Mouse (Mus musculus) heart, embryonic 10.5 days (tissue): ENCODE measurements around the gene Actr3b. TPM values are rescaled to one million over a fixed set of nuclear protein-coding genes. Genes with fewer than 3 reads are reported as not detected.
"Not testable (repeated sequence)": the region's sequence is repeated elsewhere in the genome, so short reads cannot be mapped to it uniquely, and the experiment has no call there.

Experiments
- DNase-seq: peaks from one replicate; pipeline ENCODE4 v3.0.0-alpha.2; 2017; ENCODE audit warnings: low spot score
- H3K27ac ChIP-seq: fragments of 300-500 bp; sonication (generic); 2 replicates; pipeline ENCODE4 v1.5.1; 2016; ENCODE audit warnings: mild to moderate bottlenecking
- H3K27me3 ChIP-seq: fragments of 300-500 bp; sonication (generic); 2 replicates; pipeline ENCODE4 v1.6.1; 2016; ENCODE audit warnings: mild to moderate bottlenecking; ENCODE audit not compliant: poor library complexity, insufficient read depth, severe bottlenecking
- H3K36me3 ChIP-seq: fragments of 300-500 bp; sonication (generic); 2 replicates; pipeline ENCODE4 v1.6.1; 2016; ENCODE audit warnings: mild to moderate bottlenecking, moderate library complexity
- H3K4me1 ChIP-seq: fragments of 300-500 bp; sonication (generic); 2 replicates; pipeline ENCODE4 v1.6.1; 2016; ENCODE audit warnings: mild to moderate bottlenecking
- H3K4me3 ChIP-seq: fragments of 300-500 bp; sonication (generic); 2 replicates; pipeline ENCODE4 v1.5.1; 2016; ENCODE audit warnings: mild to moderate bottlenecking, moderate library complexity
- H3K9me3 ChIP-seq: fragments of 300-500 bp; sonication (generic); 2 replicates; pipeline ENCODE4 v1.6.1; 2016; ENCODE audit warnings: mild to moderate bottlenecking, moderate library complexity
- WGBS: fragments of 180-500 bp; shearing (Covaris S2); methylation state at CpG from one replicate; pipeline ENCODE4 v1.1.7; 2016; 5-methylcytosine and 5-hydroxymethylcytosine counted together
- polyA plus RNA-seq: library from polyadenylated mRNA; unstranded; fragments of >200 nt; fragmentation: Nextera tagmentation; extraction: Ambion mirVana; gene quantifications from 2 replicates; pipeline ENCODE4 v1.2.1, GENCODE M21; 2016

The Actr3b gene
- polyA plus RNA-seq, 1 experiment from 2014 or later = 22.7 TPM

- H3K36me3 ChIP-seq = no peaks in the 10 kb centered on the region
These were observed 111.7 kb downstream of the Actr3b start for GRCm38 (mm10) chr5:25871342-25872023.

GRCm38 (mm10) chr5:25873046-25873445 lies 113.2 kb downstream of the Actr3b start:
- Histone ChIP-seq H3K4me1 (no peaks in the 10 kb centered on the region), H3K36me3 (no peaks in the 10 kb centered on the region), H3K9me3 (no peaks in the 10 kb centered on the region), H3K4me3 (no peak overlapping the region), H3K27ac (no peak overlapping the region), H3K27me3 (no peaks in the 10 kb centered on the region)
- DNase-seq = peak; percentile 54
- WGBS = 70% methylated on average over 2 of the region's 2 CpGs

More at GRCm38 (mm10) chr5:25871342-25872023, 111.7 kb downstream of the Actr3b start:
- no peak for DNase-seq
- 89% methylated on average over 12 of the region's 12 CpGs for WGBS
- Histone ChIP-seq H3K27me3 (no peaks in the 10 kb centered on the region), H3K4me1 (no peaks in the 10 kb centered on the region), H3K9me3 (no peaks in the 10 kb centered on the region), H3K27ac (no peak overlapping the region), H3K4me3 (no peak overlapping the region)

GRCm38 (mm10) chr5:25875927-25876326 lies 116.1 kb downstream of the Actr3b start:
- not testable (repeated sequence) for H3K27ac ChIP-seq, H3K9me3 ChIP-seq, H3K27me3 ChIP-seq, H3K36me3 ChIP-seq, H3K4me1 ChIP-seq, H3K4me3 ChIP-seq
- DNase-seq = peak; percentile 19

GRCm38 (mm10) chr5:25877281-25877680 lies 117.5 kb downstream of the Actr3b start:
- Histone ChIP-seq H3K27ac (no peak overlapping the region), H3K4me3 (no peak overlapping the region), H3K4me1 (no peaks in the 10 kb centered on the region), H3K9me3 (no peaks in the 10 kb centered on the region), H3K36me3 (no peaks in the 10 kb centered on the region), H3K27me3 (no peaks in the 10 kb centered on the region)
- 80% methylated on average over 5 of the region's 5 CpGs for WGBS
- DNase-seq = no peak

- Histone ChIP-seq H3K27me3 (no peaks in the 10 kb centered on the region), H3K9me3 (no peaks in the 10 kb centered on the region), H3K36me3 (no peaks in the 10 kb centered on the region), H3K4me3 (no peak overlapping the region), H3K4me1 (no peaks in the 10 kb centered on the region), H3K27ac (no peak overlapping the region)
- DNase-seq = peak; percentile 64
- WGBS = 73% methylated on average over 3 of the region's 3 CpGs
These were observed 118.2 kb downstream of the Actr3b start for GRCm38 (mm10) chr5:25877996-25878395.

GRCm38 (mm10) chr5:25886708-25887107 lies 126.9 kb downstream of the Actr3b start:
- Histone ChIP-seq H3K27ac (no peak overlapping the region), H3K27me3 (no peaks in the 10 kb centered on the region), H3K4me3 (no peak overlapping the region), H3K36me3 (no peaks in the 10 kb centered on the region), H3K9me3 (peaks cover 4% of the 10 kb centered on the region; the same call in 1 of the 2 replicates), H3K4me1 (no peaks in the 10 kb centered on the region)
- WGBS = 83% methylated on average over 3 of the region's 3 CpGs
- DNase-seq = peak; percentile 13

GRCm38 (mm10) chr5:25889746-25890382 lies 130.1 kb downstream of the Actr3b start:
- Histone ChIP-seq H3K4me3 (no peak overlapping the region), H3K9me3 (peaks cover 3% of the 10 kb centered on the region; the same call in 1 of the 2 replicates), H3K27ac (no peak overlapping the region), H3K4me1 (no peaks in the 10 kb centered on the region), H3K27me3 (no peaks in the 10 kb centered on the region), H3K36me3 (no peaks in the 10 kb centered on the region)
- DNase-seq = no peak
- WGBS = 54% methylated on average over 3 of the region's 3 CpGs

- Histone ChIP-seq H3K9me3 (no peaks in the 10 kb centered on the region), H3K36me3 (no peaks in the 10 kb centered on the region), H3K4me1 (no peaks in the 10 kb centered on the region), H3K27ac (no peak overlapping the region), H3K27me3 (no peaks in the 10 kb centered on the region), H3K4me3 (no peak overlapping the region)
- 78% methylated on average over 1 of the region's 1 CpGs for WGBS
- DNase-seq = peak; percentile 66
These were observed 131.5 kb downstream of the Actr3b start for GRCm38 (mm10) chr5:25891321-25891720.

Other genes starting within 250 kb of the Actr3b start
- gene Cct8l1, start 243.9 kb upstream of the Actr3b start, polyA plus RNA-seq = 0.14 TPM in 1 of 2 replicates, not detected in the other
- 13.0 and 13.2 TPM in 2 replicates for gene Xrcc2, start 54.2 kb upstream of the Actr3b start, polyA plus RNA-seq
- not detected in 2 replicates for gene Gm21663, start 182.4 kb downstream of the Actr3b start, polyA plus RNA-seq
- gene Gm21671, start 194.4 kb downstream of the Actr3b start, polyA plus RNA-seq = 0.15 TPM in 1 of 2 replicates, not detected in the other
- gene Gm21680, start 212.7 kb downstream of the Actr3b start, polyA plus RNA-seq = 0.09 and 0.20 TPM in 2 replicates
- 0.26 TPM in 1 of 2 replicates, not detected in the other for gene Gm21698, start 228.7 kb downstream of the Actr3b start, polyA plus RNA-seq
- 0.14 and 0.18 TPM in 2 replicates for gene Gm1979, start 244.8 kb downstream of the Actr3b start, polyA plus RNA-seq